Mouse (Mus musculus): Measurements from ENCODE around the gene Retreg3. TPM values are rescaled to one million over a fixed set of nuclear protein-coding genes. Genes with fewer than 3 reads are reported as not detected.

Retreg3 gene
- polyA plus RNA-seq, 1 experiment from 2014 or later = 10.6 TPM

GRCm38 (mm10) chr11:101082208-101083082 is 37.2 kb downstream of the Retreg3 start, which contains the start of gene Coasy:
TSS of gene Coasy (plus strand) at chr11:101082565.
- under 1% methylated on average over 50 of the region's 51 CpGs for WGBS

GRCm38 (mm10) chr11:101081659-101082058 is 38.0 kb downstream of the Retreg3 start:
- Histone ChIP-seq H3K9ac (replicated peaks; ENCODE audit: low read depth, low read length) (peak overlapping the region; percentile 43; the same call in 1 of the 2 replicates), H3K36me3 (ENCODE audit: control insufficient read depth, insufficient read depth, low read length) (0 out of 2 replicates have a peak, but pooled peaks cover 4% of the 10 kb centered on the region), H3K4me2 (ENCODE audit: low read depth, low read length) (peak overlapping the region; percentile 100), H3K9me3 (ENCODE audit: control insufficient read depth, low read length) (no peaks in the 10 kb centered on the region), H3K27ac (ENCODE audit: low read depth, low read length) (peak overlapping the region; percentile 86), H3K4me3 (ENCODE audit: low read depth, low read length) (peak overlapping the region; percentile 78), H3K27me3 (ENCODE audit: control insufficient read depth, insufficient read depth, low read length) (peaks cover 32% of the 10 kb centered on the region), H3K4me1 (ENCODE audit: control insufficient read depth, insufficient read depth, low read length) (peaks cover 19% of the 10 kb centered on the region; the same call in 1 of the 2 replicates)
- WGBS = 4% methylated on average over 10 of the region's 10 CpGs
- ATAC-seq (ENCODE audit: low read depth) = no peak

More at GRCm38 (mm10) chr11:101082208-101083082, 37.2 kb downstream of the Retreg3 start, which contains the start of gene Coasy:
- Histone ChIP-seq H3K9ac (replicated peaks; ENCODE audit: low read depth, low read length) (peak within 1 kb of the TSS; percentile 85), H3K36me3 (ENCODE audit: control insufficient read depth, insufficient read depth, low read length) (0 out of 2 replicates have a peak, but pooled peaks cover 4% of the 10 kb centered on the region), H3K4me1 (ENCODE audit: control insufficient read depth, insufficient read depth, low read length) (peaks cover 20% of the 10 kb centered on the region), H3K4me3 (ENCODE audit: low read depth, low read length) (peak within 1 kb of the TSS; percentile 78), H3K9me3 (ENCODE audit: control insufficient read depth, low read length) (no peaks in the 10 kb centered on the region), H3K4me2 (ENCODE audit: low read depth, low read length) (peak within 1 kb of the TSS; percentile 100), H3K27ac (ENCODE audit: low read depth, low read length) (peak within 1 kb of the TSS; percentile 86), H3K27me3 (ENCODE audit: control insufficient read depth, insufficient read depth, low read length) (peaks cover 25% of the 10 kb centered on the region)
- ATAC-seq (ENCODE audit: low read depth) = peak; percentile 90

GRCm38 (mm10) chr11:101080421-101080820 is 39.3 kb downstream of the Retreg3 start:
- Histone ChIP-seq H3K4me3 (ENCODE audit: low read depth, low read length) (no peak overlapping the region), H3K4me1 (ENCODE audit: control insufficient read depth, insufficient read depth, low read length) (peaks cover 11% of the 10 kb centered on the region; the same call in 1 of the 2 replicates), H3K9ac (replicated peaks; ENCODE audit: low read depth, low read length) (no peak overlapping the region), H3K27me3 (ENCODE audit: control insufficient read depth, insufficient read depth, low read length) (peaks cover 32% of the 10 kb centered on the region), H3K27ac (ENCODE audit: low read depth, low read length) (no peak overlapping the region), H3K9me3 (ENCODE audit: control insufficient read depth, low read length) (no peaks in the 10 kb centered on the region), H3K36me3 (ENCODE audit: control insufficient read depth, insufficient read depth, low read length) (0 out of 2 replicates have a peak, but pooled peaks cover 4% of the 10 kb centered on the region), H3K4me2 (ENCODE audit: low read depth, low read length) (no peak overlapping the region)
- no peak for ATAC-seq (ENCODE audit: low read depth)
- whole genome bisulfite sequencing = 65% methylated on average over 5 of the region's 5 CpGs

- Histone ChIP-seq H3K4me3 (ENCODE audit: low read depth, low read length) (no peak overlapping the region), H3K4me2 (ENCODE audit: low read depth, low read length) (no peak overlapping the region)
Observed at GRCm38 (mm10) chr11:101079746-101080145, 39.9 kb downstream of the Retreg3 start.

GRCm38 (mm10) chr11:101078121-101078520 is 41.6 kb downstream of the Retreg3 start, which contains the start of gene Hsd17b1:
TSS of gene Hsd17b1 (plus strand) at chr11:101078411.
- peaks cover 32% of the 10 kb centered on the region for H3K27me3 ChIP-seq (ENCODE audit: control insufficient read depth, insufficient read depth, low read length)
- H3K27ac ChIP-seq (ENCODE audit: low read depth, low read length) = no peak within 1 kb of the TSS
- H3K36me3 ChIP-seq (ENCODE audit: control insufficient read depth, insufficient read depth, low read length) = no peaks in the 10 kb centered on the region
- no peak within 1 kb of the TSS for H3K4me2 ChIP-seq (ENCODE audit: low read depth, low read length)
- H3K9me3 ChIP-seq (ENCODE audit: control insufficient read depth, low read length) = no peaks in the 10 kb centered on the region
- peaks cover 6% of the 10 kb centered on the region; the same call in 1 of the 2 replicates for H3K4me1 ChIP-seq (ENCODE audit: control insufficient read depth, insufficient read depth, low read length)
- WGBS = 77% methylated on average over 9 of the region's 9 CpGs
- no peak within 1 kb of the TSS for H3K9ac ChIP-seq (replicated peaks; ENCODE audit: low read depth, low read length)
- ATAC-seq (ENCODE audit: low read depth) = no peak
- H3K4me3 ChIP-seq (ENCODE audit: low read depth, low read length) = no peak within 1 kb of the TSS

More at GRCm38 (mm10) chr11:101079746-101080145, 39.9 kb downstream of the Retreg3 start:
- Histone ChIP-seq H3K36me3 (ENCODE audit: control insufficient read depth, insufficient read depth, low read length) (0 out of 2 replicates have a peak, but pooled peaks cover 3% of the 10 kb centered on the region), H3K9me3 (ENCODE audit: control insufficient read depth, low read length) (no peaks in the 10 kb centered on the region), H3K9ac (replicated peaks; ENCODE audit: low read depth, low read length) (no peak overlapping the region), H3K27ac (ENCODE audit: low read depth, low read length) (no peak overlapping the region), H3K4me1 (ENCODE audit: control insufficient read depth, insufficient read depth, low read length) (peaks cover 11% of the 10 kb centered on the region; the same call in 1 of the 2 replicates), H3K27me3 (ENCODE audit: control insufficient read depth, insufficient read depth, low read length) (peaks cover 32% of the 10 kb centered on the region)
- 3% methylated on average over 26 of the region's 27 CpGs for WGBS
- no peak for ATAC-seq (ENCODE audit: low read depth)

- Histone ChIP-seq H3K4me1 (ENCODE audit: control insufficient read depth, insufficient read depth, low read length) (peaks cover 13% of the 10 kb centered on the region), H3K36me3 (ENCODE audit: control insufficient read depth, insufficient read depth, low read length) (no peaks in the 10 kb centered on the region), H3K27ac (ENCODE audit: low read depth, low read length) (no peak overlapping the region), H3K4me3 (ENCODE audit: low read depth, low read length) (no peak overlapping the region), H3K9me3 (ENCODE audit: control insufficient read depth, low read length) (no peaks in the 10 kb centered on the region), H3K4me2 (ENCODE audit: low read depth, low read length) (no peak overlapping the region), H3K9ac (replicated peaks; ENCODE audit: low read depth, low read length) (no peak overlapping the region), H3K27me3 (ENCODE audit: control insufficient read depth, insufficient read depth, low read length) (peaks cover 2% of the 10 kb centered on the region)
- 71% methylated on average over 14 of the region's 14 CpGs for WGBS
- no peak for ATAC-seq (ENCODE audit: low read depth)
Observed at GRCm38 (mm10) chr11:101071810-101072428, 47.8 kb downstream of the Retreg3 start.

- Histone ChIP-seq H3K4me3 (ENCODE audit: low read depth, low read length) (peak overlapping the region; percentile 71; the same call in 1 of the 2 replicates), H3K27ac (ENCODE audit: low read depth, low read length) (no peak overlapping the region), H3K9me3 (ENCODE audit: control insufficient read depth, low read length) (no peaks in the 10 kb centered on the region), H3K4me1 (ENCODE audit: control insufficient read depth, insufficient read depth, low read length) (peaks cover 13% of the 10 kb centered on the region), H3K36me3 (ENCODE audit: control insufficient read depth, insufficient read depth, low read length) (no peaks in the 10 kb centered on the region), H3K27me3 (ENCODE audit: control insufficient read depth, insufficient read depth, low read length) (no peaks in the 10 kb centered on the region; the same call in 1 of the 2 replicates), H3K9ac (replicated peaks; ENCODE audit: low read depth, low read length) (peak overlapping the region; percentile 88), H3K4me2 (ENCODE audit: low read depth, low read length) (peak overlapping the region; percentile 91)
- ATAC-seq (ENCODE audit: low read depth) = no peak
- WGBS = 72% methylated on average over 6 of the region's 6 CpGs
Observed at GRCm38 (mm10) chr11:101070987-101071386, 48.7 kb downstream of the Retreg3 start.

- peaks cover 13% of the 10 kb centered on the region for H3K4me1 ChIP-seq (ENCODE audit: control insufficient read depth, insufficient read depth, low read length)
- H3K9me3 ChIP-seq (ENCODE audit: control insufficient read depth, low read length) = no peaks in the 10 kb centered on the region
- no peaks in the 10 kb centered on the region for H3K36me3 ChIP-seq (ENCODE audit: control insufficient read depth, insufficient read depth, low read length)
- peak overlapping the region; percentile 50; the same call in 1 of the 2 replicates for H3K27ac ChIP-seq (ENCODE audit: low read depth, low read length)
- peak overlapping the region; percentile 91 for H3K4me2 ChIP-seq (ENCODE audit: low read depth, low read length)
- peak overlapping the region; percentile 88 for H3K9ac ChIP-seq (replicated peaks; ENCODE audit: low read depth, low read length)
- peak overlapping the region; percentile 71 for H3K4me3 ChIP-seq (ENCODE audit: low read depth, low read length)
- no peaks in the 10 kb centered on the region; the same call in 1 of the 2 replicates for H3K27me3 ChIP-seq (ENCODE audit: control insufficient read depth, insufficient read depth, low read length)
- ATAC-seq (ENCODE audit: low read depth) = peak; percentile 63
- WGBS = 0% methylated on average over 32 of the region's 36 CpGs
Observed at GRCm38 (mm10) chr11:101070189-101070527, 49.5 kb downstream of the Retreg3 start.
